Mouse (Mus musculus) cerebellum, adult 2 months (tissue): ENCODE data around the gene Palm3.

Source experiments
- CTCF ChIP-seq: fragments of 200-500 bp; IDR thresholded peaks from 2 replicates; pipeline ENCODE4 v1.5.1; 2011; ENCODE audit warnings: low read depth, mild to moderate bottlenecking, control low read depth, low read length, moderate library complexity, borderline replicate concordance; ENCODE audit not compliant: insufficient read depth
- POLR2A ChIP-seq: fragments of 200-500 bp; IDR thresholded peaks from 2 replicates; pipeline ENCODE4 v1.6.1; 2011; ENCODE audit warnings: low read length, control low read depth, borderline replicate concordance; ENCODE audit not compliant: insufficient read depth

GRCm38 (mm10) chr8:84003612-84004246 lies 17.5 kb upstream of the Palm3 start:
- TF ChIP-seq POLR2A (no peak), CTCF (no peak)
